Mouse (Mus musculus) neural tube, embryonic 15.5 days (tissue): ENCODE data around the gene Traip. TPM values are rescaled to one million over a fixed set of nuclear protein-coding genes. Genes with fewer than 3 reads are reported as not detected.

ENCODE experiments used
- ATAC-seq: fragments of 200-750 bp; cut with Nextera tagmentation; 2 replicates; pipeline ENCODE4 v1.8.0; 2017; ENCODE audit warnings: mild to moderate bottlenecking, moderate TSS enrichment, moderate library complexity; ENCODE audit not compliant: low FRiP score
- H3K27ac ChIP-seq: fragments of 300-500 bp; sonication (generic); replicated peaks from 2 replicates; pipeline ENCODE4 v1.5.1; 2015; ENCODE audit warnings: mild to moderate bottlenecking, inconsistent platforms
- H3K27me3 ChIP-seq: fragments of 300-500 bp; sonication (generic); replicated peaks from 2 replicates; pipeline ENCODE4 v1.6.1; 2015; ENCODE audit warnings: inconsistent platforms
- H3K36me3 ChIP-seq: fragments of 300-500 bp; sonication (generic); 2 replicates; pipeline ENCODE4 v1.6.1; 2015; ENCODE audit warnings: inconsistent platforms
- H3K4me1 ChIP-seq: fragments of 300-500 bp; sonication (generic); 2 replicates; pipeline ENCODE4 v1.6.1; 2015; ENCODE audit warnings: inconsistent platforms
- H3K4me2 ChIP-seq: fragments of 300-500 bp; sonication (generic); 2 replicates; pipeline ENCODE4 v1.6.1; 2015; ENCODE audit warnings: inconsistent platforms, mild to moderate bottlenecking, moderate library complexity
- H3K4me3 ChIP-seq: fragments of 300-500 bp; sonication (generic); replicated peaks from 2 replicates; pipeline ENCODE4 v1.5.1; 2015; ENCODE audit warnings: mild to moderate bottlenecking, inconsistent platforms
- H3K9ac ChIP-seq: fragments of 300-500 bp; sonication (generic); replicated peaks from 2 replicates; pipeline ENCODE4 v1.6.1; 2015; ENCODE audit warnings: mild to moderate bottlenecking, inconsistent platforms
- H3K9me3 ChIP-seq: fragments of 300-500 bp; sonication (generic); replicated peaks from 2 replicates; pipeline ENCODE4 v1.6.1; 2016; ENCODE audit warnings: inconsistent platforms
- WGBS: fragments of 180-500 bp; shearing (Covaris S2); methylation state at CpG from one replicate; pipeline ENCODE4 v1.1.7; 2015; ENCODE audit warnings: mixed read lengths; 5-methylcytosine and 5-hydroxymethylcytosine counted together
- polyA plus RNA-seq: library from polyadenylated mRNA; unstranded; fragments of >200 nt; fragmentation: Nextera tagmentation; extraction: Ambion mirVana; gene quantifications from 2 replicates; pipeline ENCODE4 v1.2.1, GENCODE M21; 2015

Gene Traip
- polyA plus RNA-seq, 1 experiment from 2014 or later: 6.1 TPM

DNA sequence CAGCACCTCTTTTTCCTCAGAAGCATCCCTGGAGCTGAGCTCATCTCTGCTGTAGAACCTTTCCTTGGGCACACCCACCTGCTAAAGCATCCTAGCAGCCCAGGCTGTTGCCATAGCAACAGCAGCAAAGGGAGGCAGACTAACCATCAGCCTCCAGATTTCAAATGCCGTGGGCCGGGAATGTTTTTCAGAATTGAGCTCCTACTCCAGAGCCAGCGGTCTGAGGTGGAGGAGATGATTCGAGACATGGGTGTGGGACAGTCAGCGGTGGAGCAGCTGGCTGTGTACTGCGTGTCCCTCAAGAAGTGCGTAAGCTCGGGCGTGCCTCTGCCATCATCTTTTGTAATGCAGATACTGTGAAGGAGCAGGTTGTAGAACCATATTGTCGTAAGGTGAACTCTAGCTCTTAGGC lies 11.4 kb downstream of the Traip start:
- Histone ChIP-seq H3K36me3 (peaks cover 5% of the 10 kb centered on the region; the same call in 1 of the 2 replicates), H3K9ac (no peak overlapping the region), H3K27ac (peak overlapping the region; percentile 70), H3K4me1 (peaks cover 17% of the 10 kb centered on the region), H3K9me3 (no peaks in the 10 kb centered on the region), H3K4me3 (no peak overlapping the region), H3K4me2 (peak overlapping the region; percentile 37), H3K27me3 (no peaks in the 10 kb centered on the region)
- ATAC-seq: peak; percentile 80; the same call in 1 of the 2 replicates
- WGBS: 68% methylated on average over 10 of the region's 10 CpGs

GRCm38 (mm10) chr9:107961881-107962280 lies 11.9 kb downstream of the Traip start:
- peak; percentile 60 for ATAC-seq
- H3K4me3 ChIP-seq: no peak overlapping the region
- peak overlapping the region; percentile 37 for H3K4me2 ChIP-seq
- H3K36me3 ChIP-seq: peaks cover 5% of the 10 kb centered on the region; the same call in 1 of the 2 replicates
- no peaks in the 10 kb centered on the region for H3K9me3 ChIP-seq
- 54% methylated on average over 5 of the region's 5 CpGs for WGBS
- no peak overlapping the region for H3K9ac ChIP-seq
- no peaks in the 10 kb centered on the region for H3K27me3 ChIP-seq
- peaks cover 17% of the 10 kb centered on the region for H3K4me1 ChIP-seq
- H3K27ac ChIP-seq: peak overlapping the region; percentile 70

DNA sequence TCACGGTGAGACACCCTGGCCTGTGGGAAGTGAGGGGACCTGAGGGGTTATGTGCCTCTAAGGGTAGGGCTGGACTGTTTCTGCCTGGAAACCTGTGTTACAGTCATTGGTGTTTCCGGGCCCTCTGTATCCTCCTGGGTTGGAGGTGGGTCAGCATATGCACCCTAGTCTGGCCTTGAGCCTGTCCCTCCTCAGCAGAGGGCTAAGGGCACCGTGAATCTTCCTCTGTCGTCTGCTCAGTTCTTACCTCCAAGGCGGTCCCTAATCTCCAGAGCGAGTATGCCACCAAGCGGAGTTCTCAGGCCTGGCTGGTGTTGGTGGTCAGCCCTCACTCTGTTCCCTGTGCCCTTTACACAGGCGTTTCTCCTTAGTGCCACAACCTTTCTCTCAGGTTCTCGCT lies 13.0 kb downstream of the Traip start:
- Histone ChIP-seq H3K4me1 (peaks cover 17% of the 10 kb centered on the region), H3K4me2 (no peak overlapping the region), H3K9me3 (no peaks in the 10 kb centered on the region), H3K27ac (no peak overlapping the region), H3K4me3 (no peak overlapping the region), H3K27me3 (no peaks in the 10 kb centered on the region), H3K36me3 (peaks cover 2% of the 10 kb centered on the region; the same call in 1 of the 2 replicates), H3K9ac (no peak overlapping the region)
- no peak for ATAC-seq
- WGBS: 92% methylated on average over 9 of the region's 9 CpGs

DNA sequence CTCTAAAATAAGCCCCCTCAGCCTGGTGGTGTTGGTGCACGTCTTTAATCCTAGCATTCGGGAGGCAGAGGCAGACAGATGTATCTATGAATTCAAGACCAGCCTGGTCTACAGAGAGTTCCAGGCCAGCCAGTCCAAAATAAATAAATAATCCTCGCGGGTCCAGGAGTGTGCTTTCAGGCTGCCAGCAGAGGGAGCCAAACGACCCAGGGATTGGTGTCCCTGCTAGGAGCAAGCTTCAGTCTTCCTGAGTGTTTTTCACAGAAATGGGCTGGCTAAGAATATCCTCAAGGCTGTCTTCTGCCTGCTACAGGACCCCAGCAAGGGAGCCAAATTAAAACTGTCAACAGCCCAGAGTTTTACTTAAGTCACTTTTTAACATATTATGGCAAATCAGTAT lies 13.8 kb downstream of the Traip start:
- Histone ChIP-seq H3K4me3 (no peak overlapping the region), H3K9me3 (no peaks in the 10 kb centered on the region), H3K27me3 (no peaks in the 10 kb centered on the region), H3K9ac (no peak overlapping the region), H3K4me2 (no peak overlapping the region), H3K4me1 (peaks cover 17% of the 10 kb centered on the region), H3K36me3 (peaks cover 2% of the 10 kb centered on the region; the same call in 1 of the 2 replicates), H3K27ac (no peak overlapping the region)
- peak; percentile 67; the same call in 1 of the 2 replicates for ATAC-seq
- 29% methylated on average over 5 of the region's 5 CpGs for WGBS

DNA sequence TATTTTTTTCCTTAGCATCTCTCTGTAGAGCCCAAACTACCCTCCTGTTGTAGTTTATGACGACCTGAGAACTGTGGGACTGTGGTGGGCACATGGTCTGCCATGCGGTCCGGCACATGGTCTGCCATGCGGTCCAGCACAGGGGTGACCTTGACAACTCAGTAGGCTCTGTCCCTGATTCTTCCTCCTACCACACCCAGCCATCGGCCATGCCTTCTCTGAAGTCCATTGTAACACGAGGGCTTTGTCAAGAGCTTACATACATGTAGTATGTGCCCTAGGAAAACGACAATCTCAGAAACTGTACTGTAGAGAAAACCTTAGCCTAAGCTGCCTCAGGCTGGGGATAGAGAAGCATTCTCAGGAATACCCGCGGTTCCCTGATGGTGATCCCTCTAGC lies 14.7 kb downstream of the Traip start:
- WGBS: 95% methylated on average over 9 of the region's 9 CpGs
- Histone ChIP-seq H3K27ac (no peak overlapping the region), H3K4me1 (peaks cover 17% of the 10 kb centered on the region), H3K4me2 (no peak overlapping the region), H3K36me3 (no peaks in the 10 kb centered on the region), H3K9me3 (no peaks in the 10 kb centered on the region), H3K27me3 (no peaks in the 10 kb centered on the region), H3K9ac (no peak overlapping the region), H3K4me3 (no peak overlapping the region)
- ATAC-seq: no peak

DNA sequence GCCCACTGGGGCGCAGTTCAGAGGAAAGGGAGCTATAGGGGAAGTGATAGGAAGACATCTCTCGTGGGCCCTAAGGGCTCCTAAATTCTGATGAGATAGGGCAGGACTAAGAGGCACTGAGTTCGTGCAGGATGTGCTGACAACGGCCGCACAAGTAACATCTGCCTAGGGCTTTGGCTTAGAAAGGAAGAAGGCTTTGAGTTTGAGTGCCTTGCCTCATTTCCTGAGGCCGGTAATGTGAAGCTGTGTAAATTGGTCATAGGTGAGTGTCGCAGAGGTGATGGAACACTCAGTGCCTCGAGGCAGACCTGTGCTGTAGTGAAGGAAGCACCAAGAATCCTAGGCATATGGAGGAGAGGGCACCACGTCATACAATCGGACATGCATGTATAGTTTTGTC lies 16.7 kb downstream of the Traip start:
- Histone ChIP-seq H3K4me3 (no peak overlapping the region), H3K27me3 (no peaks in the 10 kb centered on the region), H3K36me3 (no peaks in the 10 kb centered on the region), H3K4me2 (no peak overlapping the region), H3K27ac (no peak overlapping the region), H3K9me3 (no peaks in the 10 kb centered on the region), H3K4me1 (peaks cover 7% of the 10 kb centered on the region), H3K9ac (no peak overlapping the region)
- 91% methylated on average over 10 of the region's 10 CpGs for WGBS
- ATAC-seq: no peak

DNA sequence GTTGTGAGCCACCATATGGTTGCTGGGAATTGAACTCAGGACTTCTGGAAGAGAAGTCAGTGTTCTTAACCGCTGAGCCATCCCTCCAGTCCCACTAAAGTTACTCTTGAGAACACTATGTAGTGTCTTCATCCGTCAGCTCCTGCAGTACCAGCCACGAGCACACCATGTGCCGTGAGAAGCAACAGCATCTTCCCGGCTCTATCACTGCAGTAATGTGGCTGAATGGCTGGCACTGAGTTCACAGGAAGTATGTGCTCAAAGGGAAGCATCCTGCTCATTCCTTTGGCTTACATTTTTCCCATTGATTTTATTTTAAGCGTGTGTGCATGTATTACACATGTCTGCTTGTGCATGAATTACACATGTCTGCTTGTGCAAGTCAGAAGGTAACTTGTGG lies 17.5 kb downstream of the Traip start:
- 89% methylated on average over 6 of the region's 6 CpGs for WGBS
- Histone ChIP-seq H3K4me2 (no peak overlapping the region), H3K4me3 (no peak overlapping the region), H3K9me3 (no peaks in the 10 kb centered on the region), H3K4me1 (no peaks in the 10 kb centered on the region), H3K9ac (no peak overlapping the region), H3K36me3 (no peaks in the 10 kb centered on the region), H3K27me3 (no peaks in the 10 kb centered on the region), H3K27ac (no peak overlapping the region)
- ATAC-seq: no peak

DNA sequence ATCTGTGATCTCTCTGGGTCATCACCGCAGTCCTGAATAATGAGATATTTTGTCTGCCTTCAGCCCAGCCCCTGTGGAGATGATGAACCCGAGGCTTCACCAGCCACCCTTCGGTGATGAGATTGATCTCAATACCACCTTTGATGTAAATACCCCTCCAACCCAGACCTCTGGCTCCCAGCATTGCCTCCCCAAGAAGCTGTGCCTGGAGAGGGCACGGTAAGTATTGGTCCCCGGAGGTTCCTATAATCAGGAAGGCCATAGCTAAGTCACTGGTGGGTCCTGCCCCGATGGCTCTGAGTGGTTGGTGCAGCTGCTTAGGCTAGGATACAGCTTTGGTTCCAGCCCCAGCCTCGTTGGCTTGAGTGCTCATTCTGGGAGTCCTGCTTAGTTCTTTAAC lies 18.6 kb downstream of the Traip start:
- no peak for ATAC-seq
- H3K4me1 ChIP-seq: no peaks in the 10 kb centered on the region
- no peak overlapping the region for H3K4me2 ChIP-seq
- WGBS: 94% methylated on average over 7 of the region's 7 CpGs
- H3K4me3 ChIP-seq: no peak overlapping the region
- H3K9me3 ChIP-seq: no peaks in the 10 kb centered on the region
- no peak overlapping the region for H3K27ac ChIP-seq
- H3K36me3 ChIP-seq: no peaks in the 10 kb centered on the region
- H3K9ac ChIP-seq: no peak overlapping the region
- no peaks in the 10 kb centered on the region for H3K27me3 ChIP-seq

- Histone ChIP-seq H3K36me3 (no peaks in the 10 kb centered on the region), H3K9me3 (no peaks in the 10 kb centered on the region), H3K4me3 (no peak overlapping the region), H3K9ac (no peak overlapping the region), H3K27me3 (no peaks in the 10 kb centered on the region), H3K4me1 (no peaks in the 10 kb centered on the region), H3K27ac (no peak overlapping the region), H3K4me2 (no peak overlapping the region)
- ATAC-seq: no peak
- WGBS: 89% methylated on average over 5 of the region's 5 CpGs
Observed at GRCm38 (mm10) chr9:107970311-107970710, 20.4 kb downstream of the Traip start.

DNA sequence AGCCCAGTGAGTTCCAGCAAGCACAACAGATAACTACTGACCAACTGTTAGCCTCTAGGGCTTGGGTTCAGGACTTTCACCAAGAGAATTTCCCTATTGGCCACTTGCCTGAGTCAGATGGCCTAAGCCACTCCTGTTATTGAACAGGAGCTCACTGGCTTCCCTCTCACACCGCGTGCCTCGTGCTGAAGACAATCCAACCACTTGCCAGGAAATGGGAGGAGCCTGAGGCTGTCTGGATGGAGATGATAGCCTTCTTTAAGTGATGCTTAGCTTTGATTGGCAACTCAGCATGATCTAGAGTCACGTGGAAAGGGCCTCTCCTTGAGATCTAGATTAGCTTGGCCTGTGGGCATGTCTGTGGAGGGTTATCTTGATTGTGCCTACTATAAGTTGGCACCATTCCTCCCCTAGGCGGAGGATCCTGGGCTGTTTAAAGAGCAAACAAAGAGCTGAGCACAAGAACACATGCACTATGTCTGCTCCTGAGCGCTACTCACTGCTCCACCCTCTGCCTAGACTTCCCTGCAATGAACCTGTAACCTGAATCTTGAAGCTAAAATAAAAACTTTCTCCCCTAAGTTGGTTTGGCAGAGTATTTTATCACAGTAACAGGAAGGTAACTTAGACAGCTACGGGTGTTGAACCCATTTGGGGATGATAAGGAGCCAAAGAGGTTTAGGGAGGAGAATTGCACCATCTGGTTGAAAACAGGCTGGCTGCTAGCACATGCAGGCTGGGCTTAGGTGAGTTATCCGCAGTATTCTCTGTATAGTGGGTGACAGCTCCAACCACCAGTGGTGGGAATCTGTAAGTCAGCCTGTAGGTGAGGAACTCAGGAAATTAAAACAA lies 22.0 kb downstream of the Traip start:
- Histone ChIP-seq H3K27me3 (no peaks in the 10 kb centered on the region), H3K36me3 (no peaks in the 10 kb centered on the region), H3K9me3 (no peaks in the 10 kb centered on the region), H3K4me2 (no peak overlapping the region), H3K9ac (no peak overlapping the region), H3K27ac (no peak overlapping the region), H3K4me1 (no peaks in the 10 kb centered on the region), H3K4me3 (no peak overlapping the region)
- WGBS: 80% methylated on average over 8 of the region's 8 CpGs
- no peak for ATAC-seq

DNA sequence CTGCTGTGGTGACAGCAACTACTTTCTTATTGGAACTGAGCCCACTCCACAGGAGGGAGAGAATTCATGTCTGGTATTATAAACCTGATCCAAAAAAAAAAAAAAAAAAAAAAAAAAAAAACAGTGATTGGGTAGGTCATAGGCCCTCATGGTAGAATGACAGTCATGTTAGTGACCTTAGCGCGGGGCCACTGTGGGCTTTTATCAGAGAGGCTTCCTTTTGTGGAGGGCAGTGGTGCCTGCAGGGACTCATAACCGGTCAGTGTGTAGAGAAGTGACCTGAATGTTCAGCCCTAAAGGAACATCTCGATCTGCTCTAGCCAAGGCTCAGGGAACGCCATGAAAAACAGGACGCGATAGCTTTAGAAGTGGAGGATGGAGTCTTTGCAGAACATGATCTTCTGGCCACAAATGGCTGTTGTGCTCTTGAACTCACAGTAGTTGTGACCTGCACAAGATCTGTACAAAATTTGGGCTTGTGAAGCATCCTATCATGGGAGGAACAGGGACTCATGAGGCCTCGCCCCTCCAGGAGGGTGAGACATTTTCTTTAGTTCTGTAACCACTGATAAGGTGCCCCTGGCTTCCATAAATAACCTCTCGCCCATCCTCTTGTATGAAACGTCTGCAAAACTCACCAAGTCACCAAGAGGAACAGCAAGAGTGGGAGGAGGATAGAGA lies 24.7 kb downstream of the Traip start:
- 85% methylated on average over 10 of the region's 10 CpGs for WGBS

More for the DNA sequence above, 24.7 kb downstream of the Traip start:
- ATAC-seq: no peak
- Histone ChIP-seq H3K4me2 (no peak overlapping the region), H3K4me1 (no peaks in the 10 kb centered on the region), H3K9me3 (no peaks in the 10 kb centered on the region), H3K4me3 (no peak overlapping the region), H3K36me3 (no peaks in the 10 kb centered on the region), H3K9ac (no peak overlapping the region), H3K27me3 (no peaks in the 10 kb centered on the region), H3K27ac (no peak overlapping the region)
